Mouse (Mus musculus) neural tube, embryonic 13.5 days (tissue): ENCODE measurements around the gene Rgs3. TPM values are rescaled to one million over a fixed set of nuclear protein-coding genes. Genes with fewer than 3 reads are reported as not detected.
A peak's percentile ranks its signal among the peaks of the same experiment; 100 is the strongest.

Experiments
- ATAC-seq: fragments of 200-750 bp; cut with Nextera tagmentation; 2 replicates; pipeline ENCODE4 v1.8.0; 2017; ENCODE audit warnings: low read depth, mild to moderate bottlenecking, moderate TSS enrichment, moderate library complexity
- H3K27ac ChIP-seq: fragments of 300-500 bp; sonication (generic); replicated peaks from 2 replicates; pipeline ENCODE4 v1.5.1; 2015; ENCODE audit warnings: moderate library complexity, mild to moderate bottlenecking, inconsistent platforms
- H3K27me3 ChIP-seq: fragments of 300-500 bp; sonication (generic); 2 replicates; pipeline ENCODE4 v1.6.1; 2015; ENCODE audit warnings: mild to moderate bottlenecking, inconsistent platforms
- H3K36me3 ChIP-seq: fragments of 300-500 bp; sonication (generic); 2 replicates; pipeline ENCODE4 v1.6.1; 2015; ENCODE audit warnings: mild to moderate bottlenecking, inconsistent platforms
- H3K4me1 ChIP-seq: fragments of 300-500 bp; sonication (generic); replicated peaks from 2 replicates; pipeline ENCODE4 v1.6.1; 2015; ENCODE audit warnings: inconsistent platforms
- H3K4me2 ChIP-seq: fragments of 300-500 bp; sonication (generic); 2 replicates; pipeline ENCODE4 v1.6.1; 2015; ENCODE audit warnings: inconsistent platforms, mild to moderate bottlenecking, moderate library complexity
- H3K4me3 ChIP-seq: fragments of 300-500 bp; sonication (generic); 2 replicates; pipeline ENCODE4 v1.5.1; 2015; ENCODE audit warnings: mild to moderate bottlenecking, inconsistent platforms
- H3K9ac ChIP-seq: fragments of 300-500 bp; sonication (generic); 2 replicates; pipeline ENCODE4 v1.6.1; 2015; ENCODE audit warnings: moderate library complexity, mild to moderate bottlenecking, inconsistent platforms
- H3K9me3 ChIP-seq: fragments of 300-500 bp; sonication (generic); 2 replicates; pipeline ENCODE4 v1.6.1; 2016; ENCODE audit warnings: inconsistent platforms
- WGBS: fragments of 180-500 bp; shearing (Covaris S2); methylation state at CpG from one replicate; pipeline ENCODE4 v1.1.7; 2015; 5-methylcytosine and 5-hydroxymethylcytosine counted together
- polyA plus RNA-seq: library from polyadenylated mRNA; unstranded; fragments of >200 nt; fragmentation: Nextera tagmentation; extraction: Ambion mirVana; gene quantifications from 2 replicates; pipeline ENCODE4 v1.2.1, GENCODE M21; 2015

Gene Rgs3
- polyA plus RNA-seq, 1 experiment from 2014 or later: 79.0 TPM

- H3K27ac ChIP-seq: no peak overlapping the region
- WGBS: 94% methylated on average over 13 of the region's 13 CpGs
- no peaks in the 10 kb centered on the region for H3K9me3 ChIP-seq
- no peak overlapping the region for H3K9ac ChIP-seq
- no peak overlapping the region for H3K4me3 ChIP-seq
- no peak for ATAC-seq
- peaks cover 42% of the 10 kb centered on the region for H3K36me3 ChIP-seq
- H3K4me2 ChIP-seq: no peak overlapping the region
- peaks cover 16% of the 10 kb centered on the region for H3K4me1 ChIP-seq
- H3K27me3 ChIP-seq: no peaks in the 10 kb centered on the region
Measured at GRCm38 (mm10) chr4:62704204-62704603, 144.6 kb downstream of the Rgs3 start.

GRCm38 (mm10) chr4:62705013-62705412 is 145.4 kb downstream of the Rgs3 start:
- Histone ChIP-seq H3K9ac (no peak overlapping the region), H3K36me3 (peaks cover 38% of the 10 kb centered on the region), H3K27me3 (no peaks in the 10 kb centered on the region), H3K4me1 (peaks cover 7% of the 10 kb centered on the region), H3K27ac (no peak overlapping the region), H3K9me3 (no peaks in the 10 kb centered on the region), H3K4me2 (no peak overlapping the region), H3K4me3 (no peak overlapping the region)
- ATAC-seq: no peak
- WGBS: 68% methylated on average over 10 of the region's 10 CpGs

- peaks cover 31% of the 10 kb centered on the region for H3K36me3 ChIP-seq
- peaks cover under 1% of the 10 kb centered on the region; the same call in 1 of the 2 replicates for H3K4me1 ChIP-seq
- 0 out of 2 replicates have a peak overlapping the region, but pooled peaks have one; percentile 13 for H3K27ac ChIP-seq
- 0 out of 2 replicates have a peak overlapping the region, but pooled peaks have one; percentile 17 for H3K9ac ChIP-seq
- WGBS: 50% methylated on average over 3 of the region's 3 CpGs
- H3K4me3 ChIP-seq: no peak overlapping the region
- H3K27me3 ChIP-seq: no peaks in the 10 kb centered on the region
- H3K4me2 ChIP-seq: no peak overlapping the region
- no peak for ATAC-seq
- no peaks in the 10 kb centered on the region for H3K9me3 ChIP-seq
Measured at GRCm38 (mm10) chr4:62705749-62706148, 146.1 kb downstream of the Rgs3 start.

GRCm38 (mm10) chr4:62708084-62708483 is 148.4 kb downstream of the Rgs3 start:
- no peak for ATAC-seq

GRCm38 (mm10) chr4:62708994-62709393 is 149.3 kb downstream of the Rgs3 start:
- ATAC-seq: no peak
- no peak overlapping the region for H3K27ac ChIP-seq
- no peaks in the 10 kb centered on the region for H3K27me3 ChIP-seq
- no peak overlapping the region for H3K4me2 ChIP-seq
- 77% methylated on average over 1 of the region's 1 CpGs for WGBS
- H3K4me1 ChIP-seq: no peaks in the 10 kb centered on the region; the same call in 1 of the 2 replicates
- H3K36me3 ChIP-seq: peaks cover 7% of the 10 kb centered on the region
- no peak overlapping the region for H3K4me3 ChIP-seq
- no peak overlapping the region for H3K9ac ChIP-seq
- H3K9me3 ChIP-seq: no peaks in the 10 kb centered on the region

More at GRCm38 (mm10) chr4:62708084-62708483, 148.4 kb downstream of the Rgs3 start:
- peaks cover 16% of the 10 kb centered on the region for H3K36me3 ChIP-seq
- H3K9me3 ChIP-seq: no peaks in the 10 kb centered on the region
- H3K4me3 ChIP-seq: no peak overlapping the region
- H3K27me3 ChIP-seq: no peaks in the 10 kb centered on the region
- 75% methylated on average over 7 of the region's 7 CpGs for WGBS
- no peak overlapping the region for H3K9ac ChIP-seq
- no peak overlapping the region for H3K27ac ChIP-seq
- H3K4me2 ChIP-seq: no peak overlapping the region
- H3K4me1 ChIP-seq: no peaks in the 10 kb centered on the region; the same call in 1 of the 2 replicates

- Histone ChIP-seq H3K4me2 (no peak overlapping the region), H3K9ac (no peak overlapping the region), H3K27me3 (no peaks in the 10 kb centered on the region), H3K27ac (no peak overlapping the region), H3K4me1 (no peaks in the 10 kb centered on the region; the same call in 1 of the 2 replicates), H3K36me3 (peaks cover 3% of the 10 kb centered on the region), H3K9me3 (no peaks in the 10 kb centered on the region), H3K4me3 (no peak overlapping the region)
- 85% methylated on average over 5 of the region's 5 CpGs for WGBS
- no peak for ATAC-seq
Measured at GRCm38 (mm10) chr4:62709448-62709847, 149.8 kb downstream of the Rgs3 start.

- Histone ChIP-seq H3K36me3 (no peaks in the 10 kb centered on the region), H3K9me3 (no peaks in the 10 kb centered on the region), H3K9ac (no peak overlapping the region), H3K27me3 (no peaks in the 10 kb centered on the region), H3K4me2 (no peak overlapping the region), H3K4me3 (no peak overlapping the region), H3K27ac (no peak overlapping the region), H3K4me1 (no peaks in the 10 kb centered on the region)
- WGBS: 86% methylated on average over 7 of the region's 7 CpGs
- ATAC-seq: no peak
Measured at GRCm38 (mm10) chr4:62711159-62711558, 151.5 kb downstream of the Rgs3 start.

- no peak overlapping the region for H3K4me2 ChIP-seq
- no peak overlapping the region for H3K4me3 ChIP-seq
- no peak overlapping the region for H3K27ac ChIP-seq
- H3K36me3 ChIP-seq: no peaks in the 10 kb centered on the region
- no peak for ATAC-seq
- H3K9ac ChIP-seq: no peak overlapping the region
- no peaks in the 10 kb centered on the region for H3K9me3 ChIP-seq
- H3K4me1 ChIP-seq: no peaks in the 10 kb centered on the region
- no peaks in the 10 kb centered on the region for H3K27me3 ChIP-seq
- WGBS: 75% methylated on average over 4 of the region's 4 CpGs
Measured at GRCm38 (mm10) chr4:62711582-62711981, 151.9 kb downstream of the Rgs3 start.

- Histone ChIP-seq H3K36me3 (no peaks in the 10 kb centered on the region), H3K9me3 (peaks cover 6% of the 10 kb centered on the region; the same call in 1 of the 2 replicates), H3K4me1 (peaks cover 9% of the 10 kb centered on the region), H3K27ac (no peak overlapping the region), H3K4me2 (no peak overlapping the region), H3K27me3 (no peaks in the 10 kb centered on the region), H3K4me3 (no peak overlapping the region), H3K9ac (no peak overlapping the region)
- ATAC-seq: no peak
Measured at GRCm38 (mm10) chr4:62720861-62721260, 161.2 kb downstream of the Rgs3 start.

GRCm38 (mm10) chr4:62722021-62722426 is 162.4 kb downstream of the Rgs3 start:
- 33% methylated on average over 3 of the region's 3 CpGs for WGBS
- Histone ChIP-seq H3K4me2 (no peak overlapping the region), H3K36me3 (no peaks in the 10 kb centered on the region), H3K4me3 (no peak overlapping the region), H3K9ac (no peak overlapping the region), H3K9me3 (peaks cover 6% of the 10 kb centered on the region; the same call in 1 of the 2 replicates), H3K4me1 (peaks cover 12% of the 10 kb centered on the region), H3K27me3 (no peaks in the 10 kb centered on the region), H3K27ac (no peak overlapping the region; the same call in 1 of the 2 replicates)
- no peak for ATAC-seq

- ATAC-seq: no peak
- no peaks in the 10 kb centered on the region for H3K36me3 ChIP-seq
- no peak overlapping the region for H3K4me2 ChIP-seq
- peaks cover 20% of the 10 kb centered on the region for H3K4me1 ChIP-seq
- no peak overlapping the region for H3K27ac ChIP-seq
- 89% methylated on average over 5 of the region's 5 CpGs for WGBS
- no peaks in the 10 kb centered on the region for H3K27me3 ChIP-seq
- H3K9me3 ChIP-seq: peaks cover 6% of the 10 kb centered on the region; the same call in 1 of the 2 replicates
- H3K9ac ChIP-seq: no peak overlapping the region
- no peak overlapping the region for H3K4me3 ChIP-seq
Measured at GRCm38 (mm10) chr4:62723795-62724194, 164.1 kb downstream of the Rgs3 start.

- peak; percentile 20; the same call in 1 of the 2 replicates for ATAC-seq
- H3K4me1 ChIP-seq: peaks cover 20% of the 10 kb centered on the region
- H3K9me3 ChIP-seq: peaks cover 6% of the 10 kb centered on the region; the same call in 1 of the 2 replicates
- 76% methylated on average over 5 of the region's 5 CpGs for WGBS
- H3K27me3 ChIP-seq: no peaks in the 10 kb centered on the region
- H3K9ac ChIP-seq: no peak overlapping the region
- H3K4me2 ChIP-seq: no peak overlapping the region
- H3K36me3 ChIP-seq: no peaks in the 10 kb centered on the region
- no peak overlapping the region for H3K4me3 ChIP-seq
- H3K27ac ChIP-seq: peak overlapping the region; percentile 18; the same call in 1 of the 2 replicates
Measured at GRCm38 (mm10) chr4:62726282-62726937, 166.8 kb downstream of the Rgs3 start.
